Comparison of ENCODE assay signal across 15 mouse cellular contexts in the genomic region with DNA sequence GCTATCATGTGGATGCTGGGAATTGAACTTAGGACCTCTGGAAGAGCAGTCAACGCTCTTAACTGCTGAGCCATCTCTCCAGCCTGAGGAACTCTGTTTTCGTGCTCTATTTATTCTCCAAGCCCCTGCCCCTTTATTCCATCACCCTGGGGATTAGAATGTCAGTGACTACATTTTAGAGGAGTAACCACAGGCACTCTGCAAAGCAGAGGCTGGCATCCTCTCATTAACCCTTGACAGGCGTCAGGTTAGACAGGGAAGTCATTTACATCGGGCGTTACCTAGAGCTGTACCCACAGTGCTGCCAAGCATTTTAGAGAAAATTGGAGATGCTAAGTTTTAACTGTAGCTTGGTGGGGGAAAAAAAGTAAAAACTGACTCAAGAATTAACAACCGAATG.
DNase-seq lines count a peak whose midpoint lies in the region; ATAC-seq and TF ChIP-seq lines count a peak whose summit lies in the region.
"Had no signal": no experiment of that assay in that cellular context is flagged by ENCODE, and none has a peak within 500 bp of the region (broad histone marks: within the 10 kb centered on the region; RNA-seq: fewer than 3 reads in every experiment).

No protein-coding gene starts in this region.

- H3K9me3 ChIP-seq in hindbrain, embryonic 10.5 days: peaks cover 6% of the 10 kb centered on the region; the same call in 1 of the 2 replicates
- H3K9me3 ChIP-seq in hindbrain, embryonic 16.5 days (ENCODE audit: control insufficient read depth, low read length): no peaks in the 10 kb centered on the region
- no peaks in the 10 kb centered on the region for H3K9me3 ChIP-seq in embryonic facial prominence, embryonic 14.5 days (ENCODE audit: control insufficient read depth, low read length)
- H3K9me3 ChIP-seq in hindbrain, embryonic 13.5 days: no peaks in the 10 kb centered on the region; the same call in 1 of the 2 replicates
- no peaks in the 10 kb centered on the region for H3K9me3 ChIP-seq in neural tube, embryonic 15.5 days (replicated peaks)
- H3K9me3 ChIP-seq: heart, embryonic 10.5 days; limb, embryonic 13.5 days had no signal

- WGBS in hindbrain, embryonic 10.5 days: 14% methylated on average over 6 of the region's 6 CpGs
- WGBS in hindbrain, embryonic 16.5 days: 16% methylated on average over 6 of the region's 6 CpGs
- 22% methylated on average over 6 of the region's 6 CpGs for WGBS in embryonic facial prominence, embryonic 14.5 days
- 10% methylated on average over 6 of the region's 6 CpGs for WGBS in hindbrain, embryonic 13.5 days
- WGBS in neural tube, embryonic 15.5 days: 24% methylated on average over 6 of the region's 6 CpGs
- 57% methylated on average over 6 of the region's 6 CpGs for WGBS in cerebellum, adult 2 months

- H3K36me3 ChIP-seq in hindbrain, embryonic 10.5 days: no peaks in the 10 kb centered on the region
- no peaks in the 10 kb centered on the region for H3K36me3 ChIP-seq in hindbrain, embryonic 16.5 days (ENCODE audit: control insufficient read depth, insufficient read depth, low read length)
- H3K36me3 ChIP-seq in embryonic facial prominence, embryonic 14.5 days (ENCODE audit: control insufficient read depth, insufficient read depth, low read length): no peaks in the 10 kb centered on the region
- no peaks in the 10 kb centered on the region for H3K36me3 ChIP-seq in hindbrain, embryonic 13.5 days
- H3K36me3 ChIP-seq in neural tube, embryonic 15.5 days: no peaks in the 10 kb centered on the region
- H3K36me3 ChIP-seq: heart, embryonic 10.5 days; limb, embryonic 13.5 days had no signal

- TF ChIP-seq POLR2A in cerebellum, adult 2 months (IDR thresholded peaks at IDR 0.05; ENCODE audit: borderline replicate concordance, insufficient read depth, low read length): no peak

- H3K4me3 ChIP-seq in hindbrain, embryonic 10.5 days: peak overlapping the region; percentile 16; the same call in 1 of the 2 replicates
- no peak overlapping the region for H3K4me3 ChIP-seq in hindbrain, embryonic 16.5 days (ENCODE audit: low read length)
- no peak overlapping the region for H3K4me3 ChIP-seq in embryonic facial prominence, embryonic 14.5 days (ENCODE audit: low read depth, low read length)
- H3K4me3 ChIP-seq in hindbrain, embryonic 13.5 days: no peak overlapping the region
- no peak overlapping the region for H3K4me3 ChIP-seq in neural tube, embryonic 15.5 days (replicated peaks)
- H3K4me3 ChIP-seq in cerebellum, adult 2 months (replicated peaks; ENCODE audit: insufficient read depth, low read depth, low read length): no peak overlapping the region
- H3K4me3 ChIP-seq: gastrocnemius, adult 2 months; heart, embryonic 10.5 days; limb, embryonic 13.5 days had no signal

- H3K27me3 ChIP-seq in hindbrain, embryonic 10.5 days (ENCODE audit: insufficient read depth, poor library complexity, severe bottlenecking): no peaks in the 10 kb centered on the region
- no peaks in the 10 kb centered on the region for H3K27me3 ChIP-seq in hindbrain, embryonic 16.5 days (replicated peaks; ENCODE audit: control insufficient read depth, insufficient read depth, low read length)
- H3K27me3 ChIP-seq in embryonic facial prominence, embryonic 14.5 days (replicated peaks; ENCODE audit: control insufficient read depth, insufficient read depth, low read length): no peaks in the 10 kb centered on the region
- H3K27me3 ChIP-seq in hindbrain, embryonic 13.5 days: no peaks in the 10 kb centered on the region
- no peaks in the 10 kb centered on the region for H3K27me3 ChIP-seq in neural tube, embryonic 15.5 days (replicated peaks)
- H3K27me3 ChIP-seq in cerebellum, adult 2 months (ENCODE audit: control insufficient read depth, insufficient read depth, low read length): no peaks in the 10 kb centered on the region
- H3K27me3 ChIP-seq: limb, embryonic 13.5 days had no signal

- no peak overlapping the region for H3K4me2 ChIP-seq in hindbrain, embryonic 16.5 days (ENCODE audit: low read length)
- H3K4me2 ChIP-seq in embryonic facial prominence, embryonic 14.5 days (ENCODE audit: low read depth, low read length): 0 out of 2 replicates have a peak overlapping the region, but pooled peaks have one; percentile 7
- H3K4me2 ChIP-seq in hindbrain, embryonic 13.5 days: peak overlapping the region; percentile 17; the same call in 1 of the 2 replicates
- H3K4me2 ChIP-seq in neural tube, embryonic 15.5 days: 0 out of 2 replicates have a peak overlapping the region, but pooled peaks have one; percentile 5
- H3K4me2 ChIP-seq: limb, embryonic 13.5 days had no signal

- no peak for TF ChIP-seq CTCF in cerebellum, adult 2 months (IDR thresholded peaks at IDR 0.05; ENCODE audit: borderline replicate concordance, insufficient read depth, low read depth, low read length)

- peak; percentile 44 for DNase-seq in hindbrain, embryonic 10.5 days (ENCODE audit: low spot score)
- DNase-seq in embryonic facial prominence, embryonic 14.5 days (ENCODE audit: low spot score): peak; percentile 53
- DNase-seq in MN1 (ENCODE audit: low spot score): no peak
- no peak for DNase-seq in frontal cortex, adult 2 months (ENCODE audit: extremely low spot score in 1 of 2, low spot score in 1 of 2)
- DNase-seq in cerebellum, adult 2 months: no peak
- DNase-seq: cerebellum, postnatal 10 days; liver, postnatal 0 days; right cerebral cortex, postnatal 25 days had no signal

- no peak overlapping the region; the same call in 1 of the 2 replicates for H3K9ac ChIP-seq in hindbrain, embryonic 16.5 days (ENCODE audit: low read depth, low read length)
- H3K9ac ChIP-seq in embryonic facial prominence, embryonic 14.5 days (ENCODE audit: low read depth, low read length): no peak overlapping the region
- no peak overlapping the region for H3K9ac ChIP-seq in hindbrain, embryonic 13.5 days
- H3K9ac ChIP-seq in neural tube, embryonic 15.5 days (replicated peaks): no peak overlapping the region
- H3K9ac ChIP-seq: limb, embryonic 13.5 days; liver, postnatal 0 days had no signal

- H3K4me1 ChIP-seq in hindbrain, embryonic 10.5 days (replicated peaks): peaks cover 28% of the 10 kb centered on the region
- H3K4me1 ChIP-seq in hindbrain, embryonic 16.5 days (ENCODE audit: control insufficient read depth, insufficient read depth, low read depth, low read length): peaks cover 7% of the 10 kb centered on the region; the same call in 1 of the 2 replicates
- peaks cover 4% of the 10 kb centered on the region; the same call in 1 of the 2 replicates for H3K4me1 ChIP-seq in embryonic facial prominence, embryonic 14.5 days (ENCODE audit: control insufficient read depth, insufficient read depth, low read length)
- peaks cover 5% of the 10 kb centered on the region for H3K4me1 ChIP-seq in hindbrain, embryonic 13.5 days (replicated peaks)
- peaks cover 5% of the 10 kb centered on the region for H3K4me1 ChIP-seq in neural tube, embryonic 15.5 days
- H3K4me1 ChIP-seq in cerebellum, adult 2 months (ENCODE audit: control insufficient read depth, insufficient read depth, low read length): no peaks in the 10 kb centered on the region
- H3K4me1 ChIP-seq: heart, embryonic 10.5 days; limb, embryonic 13.5 days had no signal

- ATAC-seq in hindbrain, embryonic 16.5 days: no peak
- ATAC-seq in embryonic facial prominence, embryonic 14.5 days (ENCODE audit: low read depth): peak; percentile 76; the same call in 1 of the 2 replicates
- ATAC-seq in hindbrain, embryonic 13.5 days (ENCODE audit: low FRiP score): peak; percentile 49; the same call in 1 of the 2 replicates
- ATAC-seq in neural tube, embryonic 15.5 days (ENCODE audit: low FRiP score): no peak
- ATAC-seq: liver, postnatal 0 days had no signal

- H3K27ac ChIP-seq in hindbrain, embryonic 10.5 days: peak overlapping the region; percentile 83
- no peak overlapping the region for H3K27ac ChIP-seq in hindbrain, embryonic 16.5 days (ENCODE audit: low read depth, low read length)
- H3K27ac ChIP-seq in embryonic facial prominence, embryonic 14.5 days (replicated peaks; ENCODE audit: low read depth, low read length): 0 out of 2 replicates have a peak overlapping the region, but pooled peaks have one; percentile 28
- H3K27ac ChIP-seq in hindbrain, embryonic 13.5 days: peak overlapping the region; percentile 35
- no peak overlapping the region for H3K27ac ChIP-seq in neural tube, embryonic 15.5 days (replicated peaks)
- H3K27ac ChIP-seq in cerebellum, adult 2 months (ENCODE audit: insufficient read depth, low read length): no peak overlapping the region
- H3K27ac ChIP-seq: gastrocnemius, adult 2 months; kidney, postnatal 0 days; limb, embryonic 13.5 days had no signal

Comparison
In these comparisons a context has a peak if more than half of its experiments do, and no peak if none do; other contexts are left out.
1. H3K27ac ChIP-seq: peak in hindbrain, embryonic 10.5 days (single experiment), embryonic facial prominence, embryonic 14.5 days (single experiment) and hindbrain, embryonic 13.5 days (single experiment); none in hindbrain, embryonic 16.5 days (single experiment), neural tube, embryonic 15.5 days (single experiment) and cerebellum, adult 2 months (single experiment).
2. ATAC-seq: peak in embryonic facial prominence, embryonic 14.5 days (single experiment) and hindbrain, embryonic 13.5 days (single experiment); none in hindbrain, embryonic 16.5 days (single experiment) and neural tube, embryonic 15.5 days (single experiment).
3. DNase-seq: peak in hindbrain, embryonic 10.5 days (single experiment) and embryonic facial prominence, embryonic 14.5 days (single experiment); none in MN1 (single experiment), frontal cortex, adult 2 months (0 of 2) and cerebellum, adult 2 months (0 of 2).